Mouse (Mus musculus) midbrain, embryonic 11.5 days (tissue): ENCODE measurements around the gene Stk11. TPM values are rescaled to one million over a fixed set of nuclear protein-coding genes. Genes with fewer than 3 reads are reported as not detected.

Experiments used
- ATAC-seq: fragments of 200-750 bp; cut with Nextera tagmentation; 2 replicates; pipeline ENCODE4 v1.8.0; 2017; ENCODE audit warnings: moderate TSS enrichment, moderate library complexity; ENCODE audit not compliant: low FRiP score
- DNase-seq: peaks from one replicate; pipeline ENCODE4 v3.0.0; 2015; ENCODE audit warnings: low spot score; ENCODE audit errors: missing footprints
- H3K27ac ChIP-seq: fragments of 300-500 bp; sonication (generic); 2 replicates; pipeline ENCODE4 v1.5.1; 2014; ENCODE audit warnings: low read depth, low read length
- H3K27me3 ChIP-seq: fragments of 300-500 bp; sonication (generic); 2 replicates; pipeline ENCODE4 v1.6.1; 2014; ENCODE audit warnings: mild to moderate bottlenecking, low read length, moderate library complexity, mixed read lengths; ENCODE audit not compliant: control insufficient read depth, insufficient read depth
- H3K36me3 ChIP-seq: fragments of 300-500 bp; sonication (generic); 2 replicates; pipeline ENCODE4 v1.6.1; 2014; ENCODE audit warnings: mild to moderate bottlenecking, low read length, moderate library complexity, mixed read lengths; ENCODE audit not compliant: control insufficient read depth, insufficient read depth
- H3K4me1 ChIP-seq: fragments of 300-500 bp; sonication (generic); 2 replicates; pipeline ENCODE4 v1.6.1; 2014; ENCODE audit warnings: low read length; ENCODE audit not compliant: control insufficient read depth, insufficient read depth
- H3K4me2 ChIP-seq: fragments of 300-500 bp; sonication (generic); 2 replicates; pipeline ENCODE4 v1.6.1; 2014; ENCODE audit warnings: mild to moderate bottlenecking, moderate library complexity
- H3K4me3 ChIP-seq: fragments of 300-500 bp; sonication (generic); 2 replicates; pipeline ENCODE4 v1.5.1; 2014; ENCODE audit warnings: low read depth, low read length
- H3K9ac ChIP-seq: fragments of 300-500 bp; sonication (generic); 2 replicates; pipeline ENCODE4 v1.6.1; 2014; ENCODE audit warnings: low read length
- H3K9me3 ChIP-seq: fragments of 300-500 bp; sonication (generic); 2 replicates; pipeline ENCODE4 v1.6.1; 2016; ENCODE audit warnings: low read length; ENCODE audit not compliant: control insufficient read depth
- WGBS: fragments of 180-500 bp; shearing (Covaris S2); extraction: QIAGEN DNeasy Blood & Tissue Kit; methylation state at CpG from one replicate; pipeline ENCODE4 v1.1.7; 2014; 5-methylcytosine and 5-hydroxymethylcytosine counted together
- polyA plus RNA-seq: library from polyadenylated mRNA; unstranded; fragments of >200 nt; fragmentation: Nextera tagmentation; extraction: Ambion mirVana; gene quantifications from 2 replicates; pipeline ENCODE4 v1.2.1, GENCODE M21; 2014

Stk11 gene
- polyA plus RNA-seq, 1 experiment from 2014 or later, result 23.1 TPM

GRCm38 (mm10) chr10:80160455-80161371, 45.1 kb downstream of the Stk11 start:
- peaks cover 19% of the 10 kb centered on the region for H3K36me3 ChIP-seq
- H3K4me1 ChIP-seq, result peaks cover 56% of the 10 kb centered on the region
- peak overlapping the region; percentile 68 for H3K4me2 ChIP-seq
- H3K27me3 ChIP-seq, result peaks cover 4% of the 10 kb centered on the region; the same call in 1 of the 2 replicates
- 2% methylated on average over 32 of the region's 33 CpGs for WGBS
- H3K9ac ChIP-seq, result peak overlapping the region; percentile 53
- DNase-seq (peak; percentile 91), ATAC-seq (no peak)
- peak overlapping the region; percentile 39 for H3K4me3 ChIP-seq
- no peaks in the 10 kb centered on the region for H3K9me3 ChIP-seq
- peak overlapping the region; percentile 57 for H3K27ac ChIP-seq

DNA sequence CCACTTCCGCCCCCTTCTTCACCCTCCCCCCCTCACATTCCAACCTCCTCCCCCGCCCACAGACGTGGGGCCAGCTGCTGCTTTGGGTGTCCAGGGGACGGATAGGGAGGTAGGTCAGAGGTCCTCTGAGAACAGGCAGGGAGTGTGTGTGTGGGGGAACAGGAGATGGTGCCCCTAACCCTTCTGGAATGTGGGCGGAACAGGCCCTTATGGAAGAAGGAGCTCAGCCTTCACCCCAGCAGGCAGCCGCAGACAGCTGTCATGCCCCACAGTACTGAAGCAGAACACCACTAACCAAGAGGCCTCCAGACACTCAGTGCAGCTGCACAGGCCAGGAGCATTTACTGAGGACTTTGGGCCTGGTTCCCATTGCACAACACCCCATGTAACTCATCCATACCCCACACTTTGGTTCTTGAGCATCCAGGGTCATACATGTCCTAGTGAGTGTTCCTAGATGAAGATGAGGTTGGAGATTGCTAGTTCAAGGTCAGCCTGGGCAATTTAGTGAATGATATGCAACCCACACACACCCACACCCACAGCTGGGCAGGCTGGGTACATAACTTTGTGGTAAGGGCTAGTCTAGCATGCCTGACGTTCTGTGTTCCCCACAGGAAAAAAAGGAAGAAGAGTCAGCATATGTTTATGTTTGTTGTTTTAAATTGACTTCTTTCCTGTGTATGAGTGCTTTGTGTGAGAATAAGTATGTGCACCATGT, 46.1 kb downstream of the Stk11 start:
- no peak for ATAC-seq
- no peak overlapping the region for H3K4me3 ChIP-seq
- H3K4me2 ChIP-seq, result peak overlapping the region; percentile 68
- 14% methylated on average over 6 of the region's 7 CpGs for WGBS
- peaks cover 4% of the 10 kb centered on the region; the same call in 1 of the 2 replicates for H3K27me3 ChIP-seq
- H3K4me1 ChIP-seq, result peaks cover 58% of the 10 kb centered on the region
- H3K27ac ChIP-seq, result peak overlapping the region; percentile 57
- H3K36me3 ChIP-seq, result peaks cover 11% of the 10 kb centered on the region
- peak overlapping the region; percentile 53; the same call in 1 of the 2 replicates for H3K9ac ChIP-seq
- no peak for DNase-seq
- no peaks in the 10 kb centered on the region for H3K9me3 ChIP-seq

DNA sequence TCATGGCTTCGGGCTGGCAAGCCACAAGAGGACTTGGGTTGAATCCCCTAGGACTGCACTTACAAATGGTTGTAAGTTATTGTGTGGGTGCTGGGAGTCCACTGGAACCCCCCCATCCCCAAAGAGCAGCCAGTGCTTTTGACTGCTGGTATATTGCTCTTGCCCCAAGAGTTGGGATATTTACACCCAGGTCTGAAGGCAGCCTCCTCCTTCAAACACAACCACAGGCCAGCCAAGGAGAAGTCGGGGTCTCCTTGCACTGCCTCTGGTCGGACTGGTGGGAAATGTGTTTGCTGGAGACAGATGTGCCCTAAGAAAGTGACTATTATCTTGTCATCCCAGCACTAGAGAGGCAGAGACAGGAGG, 46.6 kb downstream of the Stk11 start:
- H3K9ac ChIP-seq, result no peak overlapping the region
- no peak overlapping the region for H3K27ac ChIP-seq
- peaks cover 4% of the 10 kb centered on the region; the same call in 1 of the 2 replicates for H3K27me3 ChIP-seq
- H3K9me3 ChIP-seq, result no peaks in the 10 kb centered on the region
- no peak for DNase-seq
- H3K4me3 ChIP-seq, result no peak overlapping the region
- H3K4me2 ChIP-seq, result no peak overlapping the region
- H3K4me1 ChIP-seq, result peaks cover 63% of the 10 kb centered on the region
- 80% methylated on average over 3 of the region's 3 CpGs for WGBS
- H3K36me3 ChIP-seq, result peaks cover 5% of the 10 kb centered on the region
- ATAC-seq, result no peak

GRCm38 (mm10) chr10:80162716-80163299, 47.2 kb downstream of the Stk11 start:
- Histone ChIP-seq H3K4me2 (no peak overlapping the region), H3K9me3 (no peaks in the 10 kb centered on the region), H3K27ac (no peak overlapping the region), H3K4me3 (no peak overlapping the region), H3K36me3 (0 out of 2 replicates have a peak, but pooled peaks cover under 1% of the 10 kb centered on the region), H3K4me1 (peaks cover 60% of the 10 kb centered on the region), H3K9ac (no peak overlapping the region), H3K27me3 (peaks cover 4% of the 10 kb centered on the region; the same call in 1 of the 2 replicates)
- DNase-seq, result no peak
- 84% methylated on average over 6 of the region's 6 CpGs for WGBS
- no peak for ATAC-seq

GRCm38 (mm10) chr10:80163721-80164120, 48.1 kb downstream of the Stk11 start:
- no peak for DNase-seq
- Histone ChIP-seq H3K9ac (no peak overlapping the region), H3K27ac (no peak overlapping the region), H3K9me3 (no peaks in the 10 kb centered on the region), H3K4me3 (no peak overlapping the region), H3K36me3 (no peaks in the 10 kb centered on the region), H3K27me3 (peaks cover 4% of the 10 kb centered on the region; the same call in 1 of the 2 replicates), H3K4me2 (no peak overlapping the region), H3K4me1 (peaks cover 56% of the 10 kb centered on the region)
- ATAC-seq, result no peak
- 85% methylated on average over 8 of the region's 8 CpGs for WGBS

GRCm38 (mm10) chr10:80164161-80164997, 48.8 kb downstream of the Stk11 start:
- DNase-seq (no peak), ATAC-seq (no peak; the same call in 1 of the 2 replicates)
- Histone ChIP-seq H3K36me3 (no peaks in the 10 kb centered on the region), H3K27me3 (peaks cover 4% of the 10 kb centered on the region; the same call in 1 of the 2 replicates), H3K9me3 (no peaks in the 10 kb centered on the region), H3K27ac (no peak overlapping the region; the same call in 1 of the 2 replicates), H3K4me1 (peaks cover 56% of the 10 kb centered on the region), H3K4me2 (peak overlapping the region; percentile 70), H3K9ac (peak overlapping the region; percentile 56), H3K4me3 (peak overlapping the region; percentile 30)
- 12% methylated on average over 43 of the region's 44 CpGs for WGBS

- H3K4me2 ChIP-seq, result peak overlapping the region; percentile 70
- peak overlapping the region; percentile 30 for H3K4me3 ChIP-seq
- no peak overlapping the region; the same call in 1 of the 2 replicates for H3K27ac ChIP-seq
- no peaks in the 10 kb centered on the region for H3K9me3 ChIP-seq
- ATAC-seq (peak; percentile 49), DNase-seq (peak; percentile 99)
- WGBS, result 0% methylated on average over 17 of the region's 17 CpGs
- peaks cover 2% of the 10 kb centered on the region for H3K36me3 ChIP-seq
- H3K4me1 ChIP-seq, result peaks cover 54% of the 10 kb centered on the region
- H3K9ac ChIP-seq, result peak overlapping the region; percentile 56
- peaks cover 4% of the 10 kb centered on the region; the same call in 1 of the 2 replicates for H3K27me3 ChIP-seq
Observed at GRCm38 (mm10) chr10:80164998-80165344, 49.4 kb downstream of the Stk11 start.

GRCm38 (mm10) chr10:80165392-80166128, 50.0 kb downstream of the Stk11 start, which contains the start of gene Cirbp:
Gene Cirbp, plus strand, starts transcription at chr10:80165985.
- H3K36me3 ChIP-seq, result peaks cover 7% of the 10 kb centered on the region
- H3K4me3 ChIP-seq, result peak within 1 kb of the TSS; percentile 30
- peak within 1 kb of the TSS; percentile 57 for H3K9ac ChIP-seq
- peak within 1 kb of the TSS; percentile 98 for H3K27ac ChIP-seq
- peaks cover 51% of the 10 kb centered on the region for H3K4me1 ChIP-seq
- no peak for DNase-seq
- no peak for ATAC-seq
- H3K27me3 ChIP-seq, result peaks cover 4% of the 10 kb centered on the region; the same call in 1 of the 2 replicates
- H3K9me3 ChIP-seq, result no peaks in the 10 kb centered on the region
- 13% methylated on average over 20 of the region's 20 CpGs for WGBS
- H3K4me2 ChIP-seq, result peak within 1 kb of the TSS; percentile 70
